Mouse (Mus musculus) ovary, adult 2 months (tissue): ENCODE results near the gene Srp14. TPM values are rescaled to one million over a fixed set of nuclear protein-coding genes. Genes with fewer than 3 reads are reported as not detected.

Experiments
- polyA plus RNA-seq: library from polyadenylated mRNA; depleted of rRNA; stranded (reverse); fragments of >200 nt; gene quantifications from 2 replicates; pipeline ENCODE4 v1.2.3, GENCODE M21; 2012; rRNA removed

Srp14 gene
- polyA plus RNA-seq, result 40.1 and 44.7 TPM in 2 replicates

GRCm38 (mm10) chr2:118479550-118479909 lies at the start of gene Srp14:
Gene Srp14 (minus strand): TSS chr2:118479711.

Other genes starting within 250 kb of the Srp14 start
- 0.20 and 0.22 TPM in 2 replicates for gene Fsip1, start 222.7 kb downstream of the Srp14 start, polyA plus RNA-seq
- 0.68 and 0.73 TPM in 2 replicates for gene Gpr176, start 106.3 kb downstream of the Srp14 start, polyA plus RNA-seq
- 18.4 and 20.2 TPM in 2 replicates for gene Eif2ak4, start 91.1 kb downstream of the Srp14 start, polyA plus RNA-seq
- 32.2 and 42.6 TPM in 2 replicates for gene Bmf, start 70.0 kb upstream of the Srp14 start, polyA plus RNA-seq
- gene Bub1b, start 118.5 kb upstream of the Srp14 start, polyA plus RNA-seq, result 8.1 and 11.8 TPM in 2 replicates
- gene Pak6, start 183.6 kb upstream of the Srp14 start, polyA plus RNA-seq, result 19.6 and 23.0 TPM in 2 replicates
- 10.0 and 10.1 TPM in 2 replicates for gene Ankrd63, start 224.3 kb upstream of the Srp14 start, polyA plus RNA-seq
- 4.2 and 8.4 TPM in 2 replicates for gene Plcb2, start 248.7 kb upstream of the Srp14 start, polyA plus RNA-seq